Mouse (Mus musculus) forebrain, embryonic 12.5 days (tissue): ENCODE measurements around the gene Myt1l. TPM values are rescaled to one million over a fixed set of nuclear protein-coding genes. Genes with fewer than 3 reads are reported as not detected.

ENCODE experiments used
- ATAC-seq: fragments of 200-750 bp; cut with Nextera tagmentation; 2 replicates; pipeline ENCODE4 v1.8.0; 2017; ENCODE audit warnings: moderate TSS enrichment; ENCODE audit not compliant: low FRiP score
- H3K27ac ChIP-seq: fragments of 300-500 bp; sonication (generic); 2 replicates; pipeline ENCODE4 v1.5.1; 2016; ENCODE audit warnings: mild to moderate bottlenecking
- H3K27me3 ChIP-seq: fragments of 300-500 bp; sonication (generic); 2 replicates; pipeline ENCODE4 v1.6.1; 2016; ENCODE audit warnings: mild to moderate bottlenecking
- H3K36me3 ChIP-seq: fragments of 300-500 bp; sonication (generic); replicated peaks from 2 replicates; pipeline ENCODE4 v1.6.1; 2016; ENCODE audit warnings: mild to moderate bottlenecking
- H3K4me1 ChIP-seq: fragments of 300-500 bp; sonication (generic); 2 replicates; pipeline ENCODE4 v1.6.1; 2016
- H3K4me2 ChIP-seq: fragments of 300-500 bp; sonication (generic); 2 replicates; pipeline ENCODE4 v1.6.1; 2016; ENCODE audit warnings: mild to moderate bottlenecking, moderate library complexity
- H3K4me3 ChIP-seq: fragments of 300-500 bp; sonication (generic); replicated peaks from 2 replicates; pipeline ENCODE4 v1.5.1; 2016; ENCODE audit warnings: mild to moderate bottlenecking
- H3K9ac ChIP-seq: fragments of 300-500 bp; sonication (generic); 2 replicates; pipeline ENCODE4 v1.6.1; 2016; ENCODE audit warnings: mild to moderate bottlenecking
- H3K9me3 ChIP-seq: fragments of 300-500 bp; sonication (generic); 2 replicates; pipeline ENCODE4 v1.6.1; 2016
- WGBS: fragments of 180-500 bp; shearing (Covaris S2); methylation state at CpG from one replicate; pipeline ENCODE4 v1.1.7; 2016; 5-methylcytosine and 5-hydroxymethylcytosine counted together
- polyA plus RNA-seq: library from polyadenylated mRNA; unstranded; fragments of >200 nt; fragmentation: Nextera tagmentation; extraction: Ambion mirVana; gene quantifications from 2 replicates; pipeline ENCODE4 v1.2.1, GENCODE M21; 2016

Myt1l gene
- polyA plus RNA-seq, 1 experiment from 2014 or later = 53.6 TPM

- peak; percentile 89 for ATAC-seq
- Histone ChIP-seq H3K9me3 (no peaks in the 10 kb centered on the region), H3K36me3 (peaks cover 12% of the 10 kb centered on the region; the same call in 1 of the 2 replicates), H3K27ac (peak overlapping the region; percentile 90), H3K4me2 (peak overlapping the region; percentile 87), H3K4me3 (peak overlapping the region; percentile 86), H3K27me3 (peaks cover 10% of the 10 kb centered on the region; the same call in 1 of the 2 replicates), H3K9ac (peak overlapping the region; percentile 91), H3K4me1 (peaks cover 31% of the 10 kb centered on the region)
- under 1% methylated on average over 40 of the region's 49 CpGs for WGBS
Measured at GRCm38 (mm10) chr12:29937851-29938375, 409.7 kb downstream of the Myt1l start.

- Histone ChIP-seq H3K27ac (peak overlapping the region; percentile 90), H3K4me1 (peaks cover 31% of the 10 kb centered on the region)
- under 1% methylated on average over 40 of the region's 40 CpGs for WGBS
Measured at GRCm38 (mm10) chr12:29938376-29939041, 410.3 kb downstream of the Myt1l start.

GRCm38 (mm10) chr12:29939261-29939671 is 411.1 kb downstream of the Myt1l start:
- Histone ChIP-seq H3K9ac (peak overlapping the region; percentile 91), H3K27me3 (peaks cover 10% of the 10 kb centered on the region; the same call in 1 of the 2 replicates), H3K36me3 (peaks cover 12% of the 10 kb centered on the region; the same call in 1 of the 2 replicates), H3K27ac (peak overlapping the region; percentile 90; the same call in 1 of the 2 replicates), H3K4me3 (peak overlapping the region; percentile 86), H3K9me3 (no peaks in the 10 kb centered on the region), H3K4me2 (peak overlapping the region; percentile 87), H3K4me1 (peaks cover 31% of the 10 kb centered on the region)
- 7% methylated on average over 8 of the region's 8 CpGs for WGBS
- no peak for ATAC-seq

More at GRCm38 (mm10) chr12:29938376-29939041, 410.3 kb downstream of the Myt1l start:
- peak overlapping the region; percentile 87 for H3K4me2 ChIP-seq
- H3K9me3 ChIP-seq = no peaks in the 10 kb centered on the region
- H3K9ac ChIP-seq = peak overlapping the region; percentile 91
- peak overlapping the region; percentile 86 for H3K4me3 ChIP-seq
- H3K27me3 ChIP-seq = peaks cover 10% of the 10 kb centered on the region; the same call in 1 of the 2 replicates
- H3K36me3 ChIP-seq = peaks cover 12% of the 10 kb centered on the region; the same call in 1 of the 2 replicates
- ATAC-seq = peak; percentile 84

GRCm38 (mm10) chr12:29942435-29942834 is 414.3 kb downstream of the Myt1l start:
- Histone ChIP-seq H3K4me2 (no peak overlapping the region), H3K9ac (no peak overlapping the region), H3K9me3 (no peaks in the 10 kb centered on the region), H3K4me3 (no peak overlapping the region), H3K27ac (no peak overlapping the region), H3K27me3 (no peaks in the 10 kb centered on the region), H3K36me3 (peaks cover 12% of the 10 kb centered on the region; the same call in 1 of the 2 replicates), H3K4me1 (peaks cover 33% of the 10 kb centered on the region)
- no peak for ATAC-seq
- 93% methylated on average over 2 of the region's 2 CpGs for WGBS

- ATAC-seq = no peak
- no peak overlapping the region for H3K9ac ChIP-seq
- no peaks in the 10 kb centered on the region for H3K9me3 ChIP-seq
- no peak overlapping the region for H3K27ac ChIP-seq
- no peaks in the 10 kb centered on the region for H3K27me3 ChIP-seq
- H3K4me2 ChIP-seq = no peak overlapping the region
- WGBS = 90% methylated on average over 3 of the region's 3 CpGs
- peaks cover 24% of the 10 kb centered on the region for H3K4me1 ChIP-seq
- peaks cover 19% of the 10 kb centered on the region for H3K36me3 ChIP-seq
- H3K4me3 ChIP-seq = no peak overlapping the region
Measured at GRCm38 (mm10) chr12:29944650-29945049, 416.5 kb downstream of the Myt1l start.

GRCm38 (mm10) chr12:29945182-29945743 is 417.1 kb downstream of the Myt1l start:
- Histone ChIP-seq H3K9ac (no peak overlapping the region), H3K27ac (no peak overlapping the region), H3K36me3 (peaks cover 19% of the 10 kb centered on the region), H3K9me3 (no peaks in the 10 kb centered on the region), H3K4me3 (no peak overlapping the region), H3K27me3 (no peaks in the 10 kb centered on the region), H3K4me1 (peaks cover 21% of the 10 kb centered on the region), H3K4me2 (no peak overlapping the region)
- WGBS = 87% methylated on average over 6 of the region's 6 CpGs
- ATAC-seq = no peak

- no peak overlapping the region for H3K9ac ChIP-seq
- no peak overlapping the region for H3K4me3 ChIP-seq
- H3K27me3 ChIP-seq = no peaks in the 10 kb centered on the region
- ATAC-seq = no peak
- H3K9me3 ChIP-seq = no peaks in the 10 kb centered on the region
- WGBS = 36% methylated on average over 6 of the region's 6 CpGs
- peaks cover 7% of the 10 kb centered on the region; the same call in 1 of the 2 replicates for H3K36me3 ChIP-seq
- H3K4me2 ChIP-seq = no peak overlapping the region
- peaks cover 55% of the 10 kb centered on the region for H3K4me1 ChIP-seq
- H3K27ac ChIP-seq = no peak overlapping the region
Measured at GRCm38 (mm10) chr12:29951043-29951442, 422.9 kb downstream of the Myt1l start.

- Histone ChIP-seq H3K4me1 (peaks cover 53% of the 10 kb centered on the region), H3K4me3 (no peak overlapping the region), H3K36me3 (peaks cover 7% of the 10 kb centered on the region; the same call in 1 of the 2 replicates), H3K4me2 (no peak overlapping the region), H3K27me3 (no peaks in the 10 kb centered on the region), H3K27ac (no peak overlapping the region), H3K9ac (no peak overlapping the region), H3K9me3 (no peaks in the 10 kb centered on the region)
- no peak for ATAC-seq
- 83% methylated on average over 5 of the region's 5 CpGs for WGBS
Measured at GRCm38 (mm10) chr12:29951485-29951884, 423.3 kb downstream of the Myt1l start.

- 89% methylated on average over 6 of the region's 6 CpGs for WGBS
- Histone ChIP-seq H3K36me3 (peaks cover 11% of the 10 kb centered on the region), H3K4me1 (peaks cover 58% of the 10 kb centered on the region), H3K27me3 (no peaks in the 10 kb centered on the region), H3K9ac (no peak overlapping the region), H3K4me3 (no peak overlapping the region), H3K27ac (no peak overlapping the region), H3K9me3 (no peaks in the 10 kb centered on the region), H3K4me2 (no peak overlapping the region)
- ATAC-seq = no peak
Measured at GRCm38 (mm10) chr12:29952102-29952501, 423.9 kb downstream of the Myt1l start.

- Histone ChIP-seq H3K4me3 (no peak overlapping the region), H3K27me3 (no peaks in the 10 kb centered on the region), H3K9ac (no peak overlapping the region), H3K9me3 (no peaks in the 10 kb centered on the region), H3K36me3 (peaks cover 11% of the 10 kb centered on the region), H3K27ac (peak overlapping the region; percentile 74), H3K4me1 (peaks cover 56% of the 10 kb centered on the region), H3K4me2 (peak overlapping the region; percentile 24; the same call in 1 of the 2 replicates)
- ATAC-seq = no peak; the same call in 1 of the 2 replicates
- 65% methylated on average over 11 of the region's 11 CpGs for WGBS
Measured at GRCm38 (mm10) chr12:29953999-29954398, 425.8 kb downstream of the Myt1l start.

- 43% methylated on average over 3 of the region's 3 CpGs for WGBS
- H3K9ac ChIP-seq = no peak overlapping the region
- no peaks in the 10 kb centered on the region for H3K9me3 ChIP-seq
- ATAC-seq = 0 out of 2 replicates have a peak, but pooled peaks have one; percentile 52
- peak overlapping the region; percentile 74 for H3K27ac ChIP-seq
- H3K4me1 ChIP-seq = peaks cover 54% of the 10 kb centered on the region
- peak overlapping the region; percentile 24 for H3K4me2 ChIP-seq
- peaks cover 7% of the 10 kb centered on the region; the same call in 1 of the 2 replicates for H3K36me3 ChIP-seq
- no peaks in the 10 kb centered on the region for H3K27me3 ChIP-seq
- H3K4me3 ChIP-seq = no peak overlapping the region
Measured at GRCm38 (mm10) chr12:29954464-29954863, 426.3 kb downstream of the Myt1l start.

GRCm38 (mm10) chr12:29956969-29957368 is 428.8 kb downstream of the Myt1l start:
- H3K36me3 ChIP-seq = peaks cover 4% of the 10 kb centered on the region; the same call in 1 of the 2 replicates
- no peaks in the 10 kb centered on the region for H3K9me3 ChIP-seq
- no peak overlapping the region for H3K9ac ChIP-seq
- no peaks in the 10 kb centered on the region for H3K27me3 ChIP-seq
- H3K4me2 ChIP-seq = no peak overlapping the region
- H3K4me3 ChIP-seq = no peak overlapping the region
- H3K4me1 ChIP-seq = peaks cover 49% of the 10 kb centered on the region
- 73% methylated on average over 12 of the region's 12 CpGs for WGBS
- no peak overlapping the region for H3K27ac ChIP-seq
- ATAC-seq = no peak
